Mouse (Mus musculus): ENCODE results near the gene Cap2. TPM values are rescaled to one million over a fixed set of nuclear protein-coding genes. Genes with fewer than 3 reads are reported as not detected.

Gene Cap2
- 4.3 and 8.7 TPM in 2 replicates for polyA plus RNA-seq (2015; fragmentation: Nextera tagmentation; extraction: Ambion mirVana)

DNA sequence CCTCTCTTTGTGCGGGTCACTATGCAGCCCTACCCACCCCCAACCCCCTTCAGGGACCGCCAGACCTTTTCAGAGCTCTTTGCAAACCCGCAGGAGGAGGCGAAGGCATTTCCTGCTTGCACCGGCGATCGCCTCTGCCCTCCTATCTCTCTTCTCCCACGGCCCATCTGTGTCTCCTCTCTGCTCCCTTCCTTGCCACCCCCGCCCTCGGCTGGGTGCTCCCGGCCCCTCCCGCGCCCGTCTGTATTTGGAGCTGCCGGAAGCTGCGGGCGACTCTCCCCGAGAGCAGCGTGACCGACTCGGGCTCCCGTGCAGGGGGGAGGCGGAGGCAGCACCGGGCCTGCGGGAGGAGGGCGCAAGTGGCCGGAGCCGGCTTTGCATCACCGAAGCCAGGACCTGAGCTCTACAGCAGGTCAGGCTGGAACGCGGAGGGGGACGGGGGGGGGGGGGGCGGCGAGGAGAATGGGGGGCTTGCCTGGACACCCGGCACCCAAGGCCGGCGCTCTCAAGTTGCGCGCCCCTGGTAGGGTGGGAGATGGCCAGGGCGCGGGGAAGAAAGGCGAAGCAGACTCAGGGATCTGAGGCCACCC, at the start of gene Cap2:
Cap2 (plus strand) TSS at position 49 of the 590 bp plus-strand sequence.
- no peaks in the 10 kb centered on the region for H3K9me3 ChIP-seq

DNA sequence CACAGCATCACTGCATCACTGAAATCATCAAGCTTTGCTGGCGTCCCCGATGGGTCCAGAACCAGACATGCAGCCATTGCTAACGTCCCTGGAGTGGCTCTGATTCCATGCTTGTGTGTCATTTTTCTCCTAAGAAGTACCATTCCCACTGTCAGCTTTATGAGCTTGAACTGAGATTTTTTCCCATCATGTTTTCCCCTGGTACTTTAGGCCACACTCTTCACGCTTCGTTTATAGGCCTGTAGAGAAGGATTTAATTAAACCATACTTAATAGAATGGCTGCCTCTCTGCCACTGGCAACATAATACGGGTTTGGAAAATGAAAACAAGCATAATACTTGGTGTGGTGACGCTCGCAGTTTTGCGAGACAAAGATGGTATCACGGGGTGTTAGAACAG, 42.1 kb upstream of the Cap2 start:
- no peaks in the 10 kb centered on the region for H3K27me3 ChIP-seq
- H3K4me2 ChIP-seq, result no peak overlapping the region
- H3K36me3 ChIP-seq, result no peaks in the 10 kb centered on the region
- H3K4me3 ChIP-seq, result no peak overlapping the region
- H3K9me3 ChIP-seq, result no peaks in the 10 kb centered on the region
- no peak overlapping the region for H3K9ac ChIP-seq
- peaks cover 13% of the 10 kb centered on the region; the same call in 1 of the 2 replicates for H3K4me1 ChIP-seq (replicated peaks)
- ATAC-seq (ENCODE audit: low read depth), result peak; percentile 71
- 55% methylated on average over 10 of the region's 10 CpGs for WGBS
- peak overlapping the region; percentile 74 for H3K27ac ChIP-seq (replicated peaks)

More for the DNA sequence above, at the start of gene Cap2:
- peak within 1 kb of the TSS; percentile 56 for H3K4me3 ChIP-seq
- H3K4me1 ChIP-seq (replicated peaks), result peaks cover 12% of the 10 kb centered on the region
- H3K27ac ChIP-seq (replicated peaks), result no peak within 1 kb of the TSS
- WGBS, result under 1% methylated on average over 37 of the region's 42 CpGs
- no peaks in the 10 kb centered on the region for H3K36me3 ChIP-seq
- peak within 1 kb of the TSS; percentile 95 for H3K4me2 ChIP-seq
- peak; percentile 80 for ATAC-seq (ENCODE audit: low read depth)
- peak within 1 kb of the TSS; percentile 75 for H3K9ac ChIP-seq
- H3K27me3 ChIP-seq, result peaks cover 4% of the 10 kb centered on the region; the same call in 1 of the 2 replicates

DNA sequence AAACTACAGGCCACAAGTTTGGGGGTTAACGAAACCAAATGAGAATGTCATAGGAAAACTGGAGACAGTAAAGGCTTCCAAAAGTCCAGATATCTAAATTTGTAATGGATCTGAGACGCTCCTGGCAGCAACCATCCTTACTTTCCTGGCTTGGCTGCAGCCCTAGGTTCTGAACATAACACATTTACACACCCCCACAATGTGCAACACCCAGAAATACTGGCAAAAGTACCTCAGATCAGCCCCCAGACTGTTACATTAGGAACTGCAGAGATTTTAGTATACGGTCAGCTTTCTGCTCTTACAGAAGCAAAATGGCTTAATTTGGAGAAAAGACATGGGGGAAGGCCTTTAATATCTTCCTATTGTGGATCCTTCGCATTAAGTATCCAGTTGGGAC, 39.4 kb upstream of the Cap2 start:
- peaks cover 13% of the 10 kb centered on the region; the same call in 1 of the 2 replicates for H3K4me1 ChIP-seq (replicated peaks)
- H3K36me3 ChIP-seq, result no peaks in the 10 kb centered on the region
- no peak overlapping the region for H3K9ac ChIP-seq
- H3K4me3 ChIP-seq, result no peak overlapping the region
- no peak for ATAC-seq (ENCODE audit: low read depth)
- no peaks in the 10 kb centered on the region for H3K27me3 ChIP-seq
- 93% methylated on average over 4 of the region's 4 CpGs for WGBS
- no peaks in the 10 kb centered on the region for H3K9me3 ChIP-seq
- no peak overlapping the region for H3K27ac ChIP-seq (replicated peaks)
- no peak overlapping the region for H3K4me2 ChIP-seq

DNA sequence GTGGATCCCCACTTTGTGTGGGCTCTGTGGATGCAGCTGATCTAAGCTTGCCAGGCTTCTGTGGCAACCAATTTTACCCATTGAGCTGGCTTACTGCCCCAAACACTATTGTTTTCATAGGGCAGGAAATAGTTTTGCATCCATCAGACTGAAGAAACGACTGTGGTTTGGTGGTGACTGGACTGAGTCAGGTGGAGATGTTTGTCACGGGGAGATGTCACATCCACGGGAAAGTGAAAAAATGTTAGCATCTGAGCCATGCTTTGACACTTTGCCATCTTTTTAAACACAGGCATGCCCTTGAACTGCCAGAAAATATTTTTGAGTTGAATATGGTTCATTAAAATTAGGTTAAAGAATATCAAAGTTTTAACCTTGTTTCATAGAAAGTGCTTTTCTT, 37.9 kb upstream of the Cap2 start:
- Histone ChIP-seq H3K4me1 (replicated peaks) (peaks cover 13% of the 10 kb centered on the region; the same call in 1 of the 2 replicates), H3K27me3 (no peaks in the 10 kb centered on the region), H3K36me3 (no peaks in the 10 kb centered on the region), H3K9me3 (no peaks in the 10 kb centered on the region), H3K9ac (no peak overlapping the region), H3K4me3 (no peak overlapping the region), H3K27ac (replicated peaks) (no peak overlapping the region), H3K4me2 (no peak overlapping the region)
- 82% methylated on average over 3 of the region's 3 CpGs for WGBS
- no peak for ATAC-seq (ENCODE audit: low read depth)

DNA sequence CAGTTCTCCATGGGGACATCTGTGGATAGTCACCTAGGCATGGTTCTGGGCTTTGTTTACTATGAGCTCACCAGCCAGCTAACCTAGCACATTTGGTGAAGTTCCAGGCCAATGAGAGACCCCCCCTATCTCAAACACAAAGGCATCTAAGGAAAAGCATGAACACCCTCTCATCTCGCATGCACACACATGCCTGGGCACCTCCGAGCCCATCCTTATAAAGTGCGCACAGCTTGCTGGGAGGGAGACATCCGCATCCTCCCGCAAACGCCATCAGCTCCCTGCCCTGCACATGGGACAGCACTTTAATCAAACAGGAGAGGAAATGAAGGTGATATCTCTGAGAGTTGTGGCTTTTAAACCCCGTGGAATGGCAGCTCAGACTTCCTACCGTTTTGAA, 33.4 kb upstream of the Cap2 start:
- H3K9ac ChIP-seq, result no peak overlapping the region
- H3K27ac ChIP-seq (replicated peaks), result no peak overlapping the region
- H3K4me1 ChIP-seq (replicated peaks), result no peaks in the 10 kb centered on the region
- H3K4me3 ChIP-seq, result no peak overlapping the region
- no peaks in the 10 kb centered on the region for H3K9me3 ChIP-seq
- H3K4me2 ChIP-seq, result no peak overlapping the region
- no peak for ATAC-seq (ENCODE audit: low read depth)
- no peaks in the 10 kb centered on the region for H3K27me3 ChIP-seq
- no peaks in the 10 kb centered on the region for H3K36me3 ChIP-seq
- 63% methylated on average over 8 of the region's 8 CpGs for WGBS

DNA sequence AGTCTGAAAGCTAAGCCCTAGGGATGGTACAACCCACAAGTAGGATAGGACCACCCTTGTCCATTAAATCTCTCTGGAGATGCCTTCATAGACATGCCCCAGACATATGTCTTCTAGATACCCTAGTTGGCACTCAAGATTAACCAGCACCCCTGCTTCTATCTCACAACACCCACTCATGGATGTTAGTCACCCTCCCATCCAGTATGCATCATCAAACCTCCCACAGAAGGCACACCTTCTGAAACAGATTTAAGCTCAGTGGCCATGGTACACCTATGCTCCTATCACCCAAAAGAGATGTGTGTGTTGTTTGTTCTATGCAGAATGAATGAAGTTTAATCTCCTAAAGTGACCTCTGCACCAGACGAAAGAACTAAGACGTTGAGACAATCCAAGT, 32.1 kb upstream of the Cap2 start:
- no peak overlapping the region for H3K27ac ChIP-seq (replicated peaks)
- no peaks in the 10 kb centered on the region for H3K9me3 ChIP-seq
- no peak overlapping the region for H3K4me3 ChIP-seq
- no peaks in the 10 kb centered on the region for H3K27me3 ChIP-seq
- WGBS, result 92% methylated on average over 2 of the region's 2 CpGs
- H3K36me3 ChIP-seq, result no peaks in the 10 kb centered on the region
- H3K9ac ChIP-seq, result no peak overlapping the region
- no peak for ATAC-seq (ENCODE audit: low read depth)
- H3K4me2 ChIP-seq, result no peak overlapping the region
- no peaks in the 10 kb centered on the region for H3K4me1 ChIP-seq (replicated peaks)

DNA sequence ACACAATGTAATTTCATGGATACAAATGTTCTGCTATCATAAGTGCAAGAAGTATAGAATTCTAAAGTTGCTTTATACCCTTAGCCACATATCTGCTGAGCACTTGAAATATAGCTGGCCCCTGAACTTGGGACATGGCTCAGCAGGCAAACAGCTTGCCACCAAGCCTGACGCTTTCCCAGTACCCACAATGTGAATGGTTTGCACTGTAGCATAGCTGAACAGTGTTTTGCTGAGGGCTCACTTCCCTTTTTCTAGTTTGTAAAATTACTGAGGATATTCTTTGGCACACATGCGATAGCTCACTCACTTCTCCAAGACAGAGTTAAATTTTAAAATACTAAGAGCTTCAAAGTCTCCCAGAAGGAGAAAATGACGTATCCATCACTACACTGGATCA, 20.4 kb upstream of the Cap2 start:
- Histone ChIP-seq H3K4me2 (no peak overlapping the region), H3K9me3 (no peaks in the 10 kb centered on the region), H3K4me3 (no peak overlapping the region), H3K27ac (replicated peaks) (no peak overlapping the region), H3K4me1 (replicated peaks) (no peaks in the 10 kb centered on the region), H3K36me3 (no peaks in the 10 kb centered on the region), H3K9ac (no peak overlapping the region), H3K27me3 (no peaks in the 10 kb centered on the region)
- WGBS, result 72% methylated on average over 3 of the region's 3 CpGs
- ATAC-seq (ENCODE audit: low read depth), result no peak

DNA sequence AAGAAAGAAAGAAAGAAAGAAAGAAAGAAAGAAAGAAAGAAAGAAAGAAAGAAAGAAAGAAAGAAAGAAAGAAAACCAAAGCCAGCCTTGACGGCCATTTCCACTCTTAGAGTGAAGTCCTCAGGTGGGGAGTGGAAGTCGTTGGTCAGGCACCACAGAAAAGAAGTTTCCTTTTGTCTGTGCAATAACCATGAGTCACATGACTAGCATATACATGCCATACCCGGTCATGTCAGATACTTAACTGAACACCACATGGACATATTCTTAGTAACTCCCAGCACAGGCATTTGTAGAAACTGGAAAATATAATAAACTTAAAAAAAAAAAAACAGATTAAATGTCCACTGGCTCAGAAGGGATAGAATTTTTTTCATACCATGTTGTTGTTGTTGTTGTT, 16.0 kb upstream of the Cap2 start:
- no peak overlapping the region for H3K27ac ChIP-seq (replicated peaks)
- no peak overlapping the region for H3K9ac ChIP-seq
- H3K4me3 ChIP-seq, result no peak overlapping the region
- no peaks in the 10 kb centered on the region for H3K4me1 ChIP-seq (replicated peaks)
- no peaks in the 10 kb centered on the region for H3K27me3 ChIP-seq
- WGBS, result 86% methylated on average over 3 of the region's 3 CpGs
- ATAC-seq (ENCODE audit: low read depth), result no peak
- no peaks in the 10 kb centered on the region for H3K36me3 ChIP-seq
- H3K9me3 ChIP-seq, result no peaks in the 10 kb centered on the region
- H3K4me2 ChIP-seq, result no peak overlapping the region

DNA sequence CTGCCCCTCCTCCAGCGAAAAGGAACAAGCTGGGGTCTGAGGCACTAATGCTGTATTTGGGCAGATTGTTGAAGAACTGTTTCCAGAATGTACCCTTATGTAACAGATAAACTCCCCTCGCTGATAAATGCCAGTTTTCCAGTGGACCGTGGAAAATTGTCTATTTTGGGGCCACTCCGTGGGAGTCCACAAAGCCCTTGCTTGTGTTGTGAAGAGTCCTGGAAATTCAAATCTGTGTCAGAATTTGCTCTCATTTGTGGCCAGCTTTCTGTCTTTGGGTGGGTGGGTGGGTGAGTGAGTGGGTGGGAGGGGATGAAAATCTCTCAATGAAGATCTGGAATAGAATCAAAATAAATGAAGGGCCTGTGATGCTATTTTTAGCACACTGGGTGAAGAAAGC, 13.5 kb upstream of the Cap2 start:
- H3K9me3 ChIP-seq, result no peaks in the 10 kb centered on the region
- no peaks in the 10 kb centered on the region for H3K4me1 ChIP-seq (replicated peaks)
- no peak overlapping the region for H3K27ac ChIP-seq (replicated peaks)
- H3K4me2 ChIP-seq, result no peak overlapping the region
- no peak for ATAC-seq (ENCODE audit: low read depth)
- no peaks in the 10 kb centered on the region for H3K27me3 ChIP-seq
- no peak overlapping the region for H3K4me3 ChIP-seq
- H3K9ac ChIP-seq, result no peak overlapping the region
- 78% methylated on average over 4 of the region's 4 CpGs for WGBS
- no peaks in the 10 kb centered on the region for H3K36me3 ChIP-seq

DNA sequence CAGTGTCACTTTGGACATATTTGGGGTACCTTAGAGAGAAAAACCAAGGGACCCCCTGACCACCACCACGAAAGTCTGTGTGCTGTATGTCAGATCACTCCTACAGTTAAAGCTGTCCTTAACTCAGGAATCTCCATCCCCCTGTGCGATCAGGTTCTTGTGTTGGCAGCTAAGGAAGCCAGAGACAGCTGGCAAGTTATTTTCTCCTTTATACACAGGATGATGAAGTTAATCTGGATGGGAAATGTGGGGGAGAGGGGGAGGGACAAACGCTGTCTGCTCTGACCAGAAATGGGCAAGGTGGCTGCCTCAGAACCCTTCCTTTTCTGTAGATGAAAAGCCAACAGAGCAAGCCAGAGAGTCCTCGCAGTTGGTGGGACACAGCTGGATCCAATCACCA, 11.0 kb upstream of the Cap2 start:
- Histone ChIP-seq H3K36me3 (no peaks in the 10 kb centered on the region), H3K9me3 (no peaks in the 10 kb centered on the region)
- 48% methylated on average over 4 of the region's 4 CpGs for WGBS

DNA sequence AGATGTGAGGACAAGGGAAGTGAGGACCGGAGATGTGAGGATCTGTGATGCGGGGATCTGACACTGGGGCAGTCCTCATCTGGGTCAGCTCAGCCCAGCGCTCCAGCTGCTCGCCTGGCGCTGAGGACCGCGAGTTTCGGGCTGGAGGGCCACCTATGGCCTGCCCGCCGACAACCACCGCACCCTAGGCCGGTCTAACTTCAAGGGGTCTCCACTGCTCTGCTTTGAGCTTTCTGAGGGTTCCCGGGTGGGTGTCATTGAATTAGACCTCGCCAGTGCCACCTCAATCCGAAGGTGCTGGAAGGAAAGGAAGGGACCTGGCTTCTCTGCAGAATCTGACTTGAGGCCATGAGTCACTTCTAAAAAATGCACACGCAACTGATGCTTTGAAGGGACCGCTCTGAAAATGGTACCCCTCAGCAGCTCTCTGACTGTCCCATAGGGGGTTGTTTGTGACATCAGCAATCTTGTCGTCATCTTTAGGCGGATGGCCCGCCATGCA, 793 bp downstream of the Cap2 start:
- 8% methylated on average over 20 of the region's 20 CpGs for WGBS
- H3K27ac ChIP-seq (replicated peaks), result no peak overlapping the region
- peaks cover 12% of the 10 kb centered on the region for H3K4me1 ChIP-seq (replicated peaks)
- H3K9me3 ChIP-seq, result no peaks in the 10 kb centered on the region
- H3K27me3 ChIP-seq, result peaks cover 4% of the 10 kb centered on the region; the same call in 1 of the 2 replicates
- peak overlapping the region; percentile 75 for H3K9ac ChIP-seq
- peak overlapping the region; percentile 95 for H3K4me2 ChIP-seq
- H3K36me3 ChIP-seq, result no peaks in the 10 kb centered on the region
- peak overlapping the region; percentile 56 for H3K4me3 ChIP-seq
- ATAC-seq (ENCODE audit: low read depth), result peak; percentile 67; the same call in 1 of the 2 replicates

More for the DNA sequence above, 11.0 kb upstream of the Cap2 start:
- no peak overlapping the region for H3K9ac ChIP-seq
- no peak overlapping the region for H3K4me2 ChIP-seq
- H3K4me3 ChIP-seq, result no peak overlapping the region
- no peaks in the 10 kb centered on the region for H3K4me1 ChIP-seq (replicated peaks)
- H3K27ac ChIP-seq (replicated peaks), result no peak overlapping the region
- ATAC-seq (ENCODE audit: low read depth), result no peak
- no peaks in the 10 kb centered on the region for H3K27me3 ChIP-seq

DNA sequence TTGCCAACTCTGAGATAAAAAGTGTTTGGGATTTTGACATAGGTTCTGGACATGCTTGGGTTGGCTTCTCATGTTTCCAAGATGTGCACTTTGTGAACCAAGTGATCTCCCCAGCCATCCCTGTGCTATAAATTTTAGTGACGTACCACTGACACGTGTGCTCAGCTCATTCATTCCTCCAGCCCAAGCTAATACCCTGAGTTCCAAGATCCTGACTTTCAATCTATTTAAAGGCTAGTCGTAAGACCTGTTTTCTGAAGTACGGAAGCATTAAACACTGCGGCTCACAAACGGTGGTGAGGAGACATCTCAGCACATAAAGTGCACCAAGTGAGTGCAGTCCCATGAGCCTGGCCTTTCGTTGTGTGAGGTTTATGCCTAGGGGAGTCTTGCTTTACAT, 6.3 kb downstream of the Cap2 start:
- Histone ChIP-seq H3K36me3 (no peaks in the 10 kb centered on the region), H3K4me2 (no peak overlapping the region), H3K9ac (no peak overlapping the region), H3K4me3 (no peak overlapping the region), H3K27me3 (peaks cover 4% of the 10 kb centered on the region; the same call in 1 of the 2 replicates), H3K9me3 (peaks cover 5% of the 10 kb centered on the region; the same call in 1 of the 2 replicates), H3K4me1 (replicated peaks) (no peaks in the 10 kb centered on the region), H3K27ac (replicated peaks) (no peak overlapping the region)
- no peak for ATAC-seq (ENCODE audit: low read depth)
- WGBS, result 80% methylated on average over 7 of the region's 7 CpGs

DNA sequence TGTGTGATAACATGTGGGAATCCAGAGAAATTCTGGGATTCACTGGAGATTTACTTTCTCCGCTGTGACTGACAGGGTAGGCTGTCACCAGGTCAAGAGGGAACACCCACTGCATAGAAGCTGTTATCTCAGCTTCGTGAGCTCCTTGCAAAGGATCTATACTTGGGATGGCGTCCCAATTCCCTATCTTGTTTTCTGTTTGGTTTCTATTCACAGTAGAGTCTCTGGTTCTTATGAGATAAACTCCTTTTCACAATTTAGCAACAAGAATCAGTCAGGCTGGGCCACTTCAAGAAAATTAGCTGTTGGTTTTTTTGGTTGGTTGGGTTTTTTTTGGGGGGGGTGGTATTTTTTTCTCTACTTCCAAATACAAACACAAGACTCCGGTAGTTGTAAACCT, 7.2 kb downstream of the Cap2 start:
- Histone ChIP-seq H3K36me3 (no peaks in the 10 kb centered on the region), H3K27me3 (no peaks in the 10 kb centered on the region), H3K9ac (no peak overlapping the region), H3K4me2 (no peak overlapping the region), H3K4me3 (no peak overlapping the region), H3K9me3 (peaks cover 5% of the 10 kb centered on the region; the same call in 1 of the 2 replicates), H3K4me1 (replicated peaks) (no peaks in the 10 kb centered on the region), H3K27ac (replicated peaks) (no peak overlapping the region)
- 89% methylated on average over 4 of the region's 4 CpGs for WGBS
- ATAC-seq (ENCODE audit: low read depth), result no peak

All from neural tube, embryonic 13.5 days (tissue).